Mouse (Mus musculus): ENCODE measurements at regions not wholly inside any gene's neighbourhood (a gene's known extent, or its start where the extent isn't known, plus 50 kb on each side); places are given as distances from the start of the nearest gene placed in this dataset.

DNA sequence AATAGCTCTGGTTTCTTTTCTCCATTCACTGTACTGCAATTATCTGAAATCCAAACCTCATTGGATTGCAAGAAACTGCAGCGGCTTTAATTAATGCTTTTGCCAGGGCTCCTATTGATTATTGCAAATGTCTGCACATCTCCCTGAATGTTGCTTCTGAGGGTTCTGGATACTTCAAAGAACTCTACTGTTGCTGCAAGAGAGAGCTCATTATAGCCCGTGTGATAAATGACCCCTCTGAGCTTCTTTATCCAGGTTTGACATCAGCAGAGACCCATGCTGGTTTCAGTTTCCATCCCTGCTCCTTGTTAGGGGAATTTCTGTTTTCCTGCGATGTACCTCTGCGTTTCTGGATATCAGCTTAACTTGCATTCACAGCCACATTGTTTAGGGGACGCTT, 78.4 kb upstream of the Nav3 start:
- Histone ChIP-seq H3K27ac (ENCODE audit: insufficient read depth, low read length) (no peak overlapping the region), H3K4me3 (ENCODE audit: insufficient read depth, low read length) (no peak overlapping the region), H3K4me1 (ENCODE audit: control insufficient read depth, insufficient read depth, low read length) (no peaks in the 10 kb centered on the region)
- TF ChIP-seq CTCF (IDR thresholded peaks at IDR 0.05; ENCODE audit: extremely low read depth, insufficient read depth, low read length) (no peak), POLR2A (IDR thresholded peaks at IDR 0.05; ENCODE audit: extremely low read depth, insufficient read depth, low read length) (no peak)

- no peak overlapping the region for H3K27ac ChIP-seq (ENCODE audit: insufficient read depth, low read length)
- no peak overlapping the region for H3K4me3 ChIP-seq (ENCODE audit: insufficient read depth, low read length)
- H3K4me1 ChIP-seq (ENCODE audit: control insufficient read depth, insufficient read depth, low read length) = no peaks in the 10 kb centered on the region
- TF ChIP-seq POLR2A (IDR thresholded peaks at IDR 0.05; ENCODE audit: extremely low read depth, insufficient read depth, low read length) (no peak), CTCF (IDR thresholded peaks at IDR 0.05; ENCODE audit: extremely low read depth, insufficient read depth, low read length) (no peak)
Measured at GRCm38 (mm10) chr10:110542712-110543111, 86.7 kb upstream of the Nav3 start.

DNA sequence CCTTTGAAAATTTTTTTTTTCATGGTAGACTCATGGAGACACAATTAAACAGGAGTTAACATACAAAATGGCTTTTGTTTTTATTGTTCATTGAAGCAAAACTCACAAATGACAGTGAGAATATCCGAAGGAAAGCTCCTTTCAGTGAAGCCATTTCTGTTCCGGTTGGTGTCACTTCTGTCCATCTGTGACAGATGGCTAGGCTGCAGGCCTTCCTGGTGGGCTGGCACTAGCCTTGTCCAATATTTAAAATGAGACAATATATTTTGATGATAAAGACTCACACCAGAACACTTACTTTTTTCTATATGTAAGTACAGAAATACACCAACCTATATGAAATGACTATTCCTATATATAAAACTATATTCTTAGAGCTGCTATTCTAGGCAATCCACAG, 92.4 kb upstream of the Nav3 start:
- H3K27ac ChIP-seq (ENCODE audit: insufficient read depth, low read length) = no peak overlapping the region
- H3K4me1 ChIP-seq (ENCODE audit: control insufficient read depth, insufficient read depth, low read length) = no peaks in the 10 kb centered on the region
- no peak overlapping the region for H3K4me3 ChIP-seq (ENCODE audit: insufficient read depth, low read length)
- no peak for TF ChIP-seq POLR2A (IDR thresholded peaks at IDR 0.05; ENCODE audit: extremely low read depth, insufficient read depth, low read length)
- no peak for TF ChIP-seq CTCF (IDR thresholded peaks at IDR 0.05; ENCODE audit: extremely low read depth, insufficient read depth, low read length)

DNA sequence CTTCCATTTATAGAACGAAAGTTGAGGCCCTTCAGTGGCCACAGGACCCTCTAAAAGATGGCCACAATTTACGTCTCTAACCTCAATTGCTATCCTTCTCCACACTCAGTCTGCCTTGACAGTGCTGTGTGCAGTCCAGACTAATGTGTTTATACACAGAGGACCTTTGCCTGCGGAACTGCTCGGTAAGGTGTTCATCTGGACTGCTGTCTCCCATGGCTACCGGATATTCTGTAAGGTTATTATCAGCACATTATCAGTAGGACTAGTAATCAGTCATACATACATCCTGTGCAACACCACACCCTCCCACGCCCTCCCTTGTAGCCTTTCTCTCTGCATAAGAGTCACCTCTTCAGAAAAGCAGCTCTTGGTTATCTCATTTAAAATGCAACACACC, 98.0 kb upstream of the Nav3 start:
- Histone ChIP-seq H3K4me1 (ENCODE audit: control insufficient read depth, insufficient read depth, low read length) (no peaks in the 10 kb centered on the region), H3K4me3 (ENCODE audit: insufficient read depth, low read length) (no peak overlapping the region), H3K27ac (ENCODE audit: insufficient read depth, low read length) (no peak overlapping the region)
- TF ChIP-seq CTCF (IDR thresholded peaks at IDR 0.05; ENCODE audit: extremely low read depth, insufficient read depth, low read length) = no peak
- no peak for TF ChIP-seq POLR2A (IDR thresholded peaks at IDR 0.05; ENCODE audit: extremely low read depth, insufficient read depth, low read length)

- no peak overlapping the region for H3K27ac ChIP-seq (ENCODE audit: insufficient read depth, low read length)
- TF ChIP-seq POLR2A (IDR thresholded peaks at IDR 0.05; ENCODE audit: extremely low read depth, insufficient read depth, low read length) (no peak), CTCF (IDR thresholded peaks at IDR 0.05; ENCODE audit: extremely low read depth, insufficient read depth, low read length) (no peak)
- H3K4me3 ChIP-seq (ENCODE audit: insufficient read depth, low read length) = no peak overlapping the region
- H3K4me1 ChIP-seq (ENCODE audit: control insufficient read depth, insufficient read depth, low read length) = no peaks in the 10 kb centered on the region
Measured at GRCm38 (mm10) chr10:110556326-110556883, 100.4 kb upstream of the Nav3 start.

DNA sequence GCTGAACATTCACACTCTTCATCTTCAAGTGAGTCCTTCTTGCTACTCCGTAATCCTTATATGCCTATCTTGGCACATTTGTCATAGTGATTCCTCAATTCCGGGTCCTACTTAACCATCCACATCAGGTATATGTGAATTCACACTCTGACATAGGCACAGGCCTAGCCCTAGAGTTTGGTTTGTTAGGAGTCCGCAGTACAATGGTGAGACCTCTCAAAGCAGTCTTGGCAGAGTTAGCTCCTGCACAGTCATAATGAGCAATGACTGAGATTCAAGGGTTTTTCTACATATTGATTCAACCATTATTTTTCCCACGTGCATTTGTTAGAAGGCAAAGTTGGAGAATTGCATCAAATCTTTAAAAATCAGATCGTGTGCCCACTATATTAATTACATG, 107.1 kb upstream of the Nav3 start:
- TF ChIP-seq POLR2A (IDR thresholded peaks at IDR 0.05; ENCODE audit: extremely low read depth, insufficient read depth, low read length) (no peak), CTCF (IDR thresholded peaks at IDR 0.05; ENCODE audit: extremely low read depth, insufficient read depth, low read length) (no peak)
- no peak overlapping the region for H3K4me3 ChIP-seq (ENCODE audit: insufficient read depth, low read length)

GRCm38 (mm10) chr10:110563571-110563970, 107.6 kb upstream of the Nav3 start:
- H3K4me1 ChIP-seq (ENCODE audit: control insufficient read depth, insufficient read depth, low read length) = peaks cover 3% of the 10 kb centered on the region; the same call in 1 of the 2 replicates
- TF ChIP-seq POLR2A (IDR thresholded peaks at IDR 0.05; ENCODE audit: extremely low read depth, insufficient read depth, low read length) (no peak), CTCF (IDR thresholded peaks at IDR 0.05; ENCODE audit: extremely low read depth, insufficient read depth, low read length) (no peak)
- no peak overlapping the region for H3K4me3 ChIP-seq (ENCODE audit: insufficient read depth, low read length)
- no peak overlapping the region for H3K27ac ChIP-seq (ENCODE audit: insufficient read depth, low read length)

More for the DNA sequence above, 107.1 kb upstream of the Nav3 start:
- Histone ChIP-seq H3K4me1 (ENCODE audit: control insufficient read depth, insufficient read depth, low read length) (peaks cover 3% of the 10 kb centered on the region; the same call in 1 of the 2 replicates), H3K27ac (ENCODE audit: insufficient read depth, low read length) (peak overlapping the region; percentile 71; the same call in 1 of the 2 replicates)

DNA sequence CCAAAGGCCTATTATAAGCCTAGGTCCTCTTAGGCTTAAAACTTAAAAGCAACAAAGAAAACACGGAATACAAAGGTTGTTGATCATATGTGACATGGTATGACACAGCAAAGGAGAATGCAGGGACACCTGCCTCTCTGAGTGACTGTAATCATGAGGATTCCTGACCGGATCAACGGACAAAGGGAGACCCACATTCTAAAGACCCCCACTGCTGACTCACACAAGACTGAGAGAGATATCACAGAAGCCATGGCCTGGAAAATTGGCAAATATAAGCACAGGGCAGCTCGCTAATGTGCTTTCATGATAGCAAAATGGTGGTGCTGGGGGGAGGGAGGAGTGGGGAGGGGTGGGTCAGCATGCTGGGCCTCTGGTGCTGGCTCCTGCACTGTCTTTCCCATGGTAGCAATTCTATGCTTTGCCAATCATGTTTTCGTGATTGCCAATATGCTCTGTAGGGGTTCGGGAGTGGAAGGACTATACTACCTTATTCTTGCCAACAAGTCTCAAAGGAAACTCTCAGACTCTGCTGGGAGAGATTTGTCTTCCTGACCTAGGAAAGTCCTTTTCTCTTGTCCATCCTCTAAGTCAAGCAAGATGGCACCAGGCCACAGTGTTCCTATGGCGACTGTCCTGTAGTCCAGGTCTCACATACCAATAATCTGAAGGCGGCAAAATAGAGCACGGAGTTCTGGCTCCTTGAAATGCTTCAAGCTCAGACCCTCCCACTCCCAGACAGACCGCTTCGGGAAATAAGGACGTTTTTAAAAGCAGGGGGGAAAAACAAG, 110.5 kb upstream of the Nav3 start:
- H3K27ac ChIP-seq (ENCODE audit: insufficient read depth, low read length) = no peak overlapping the region
- TF ChIP-seq CTCF (IDR thresholded peaks at IDR 0.05; ENCODE audit: extremely low read depth, insufficient read depth, low read length) = no peak
- TF ChIP-seq POLR2A (IDR thresholded peaks at IDR 0.05; ENCODE audit: extremely low read depth, insufficient read depth, low read length) = no peak
- H3K4me1 ChIP-seq (ENCODE audit: control insufficient read depth, insufficient read depth, low read length) = peaks cover 4% of the 10 kb centered on the region; the same call in 1 of the 2 replicates
- H3K4me3 ChIP-seq (ENCODE audit: insufficient read depth, low read length) = no peak overlapping the region

DNA sequence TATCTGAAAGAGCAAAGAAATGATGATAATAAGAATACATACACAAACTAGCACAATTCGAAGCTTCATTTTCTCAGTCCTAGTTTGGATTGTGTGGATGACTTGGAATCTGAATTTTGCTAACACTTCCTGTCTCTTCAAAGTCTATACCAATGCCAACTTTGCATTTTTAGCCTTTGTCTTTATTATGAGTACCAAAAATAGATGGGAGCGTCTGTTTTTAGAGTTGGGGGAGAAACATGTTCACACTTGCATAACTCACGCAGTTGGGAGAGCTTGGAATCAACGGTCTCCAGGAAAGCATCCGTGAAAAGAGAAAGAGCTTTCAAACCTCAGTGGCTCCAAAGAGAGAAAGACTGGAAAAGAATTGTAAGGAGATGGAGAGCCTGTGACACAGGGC, 114.5 kb upstream of the Nav3 start:
- H3K4me3 ChIP-seq (ENCODE audit: insufficient read depth, low read length) = no peak overlapping the region
- H3K4me1 ChIP-seq (ENCODE audit: control insufficient read depth, insufficient read depth, low read length) = peaks cover 1% of the 10 kb centered on the region; the same call in 1 of the 2 replicates
- TF ChIP-seq CTCF (IDR thresholded peaks at IDR 0.05; ENCODE audit: extremely low read depth, insufficient read depth, low read length) (no peak), POLR2A (IDR thresholded peaks at IDR 0.05; ENCODE audit: extremely low read depth, insufficient read depth, low read length) (no peak)
- H3K27ac ChIP-seq (ENCODE audit: insufficient read depth, low read length) = no peak overlapping the region

- peaks cover 1% of the 10 kb centered on the region; the same call in 1 of the 2 replicates for H3K4me1 ChIP-seq (ENCODE audit: control insufficient read depth, insufficient read depth, low read length)
Measured at GRCm38 (mm10) chr10:110571179-110571578, 115.2 kb upstream of the Nav3 start.

More at GRCm38 (mm10) chr10:110571179-110571578, 115.2 kb upstream of the Nav3 start:
- TF ChIP-seq CTCF (IDR thresholded peaks at IDR 0.05; ENCODE audit: extremely low read depth, insufficient read depth, low read length) (no peak), POLR2A (IDR thresholded peaks at IDR 0.05; ENCODE audit: extremely low read depth, insufficient read depth, low read length) (no peak)
- no peak overlapping the region for H3K27ac ChIP-seq (ENCODE audit: insufficient read depth, low read length)
- H3K4me3 ChIP-seq (ENCODE audit: insufficient read depth, low read length) = no peak overlapping the region

Measured in cortical plate, adult 2 months (tissue).